In genomic region chr19:23867052-23867451, GRCm38 (mm10) we compare ENCODE assay signal across 21 mouse cellular contexts.
DNase-seq lines count a peak whose midpoint lies in the region; ATAC-seq and TF ChIP-seq lines count a peak whose summit lies in the region.
"Had no signal": no experiment of that assay in that cellular context is flagged by ENCODE, and none has a peak within 500 bp of the region (broad histone marks: within the 10 kb centered on the region; RNA-seq: fewer than 3 reads in every experiment).

No protein-coding gene starts in this region.

- H3K4me1 ChIP-seq in forebrain, embryonic 16.5 days (replicated peaks; ENCODE audit: control insufficient read depth, insufficient read depth, low read length): peaks cover 15% of the 10 kb centered on the region
- peaks cover 11% of the 10 kb centered on the region; the same call in 1 of the 2 replicates for H3K4me1 ChIP-seq in forebrain, embryonic 13.5 days
- H3K4me1 ChIP-seq in midbrain, postnatal 0 days (ENCODE audit: insufficient read depth, low read length): peaks cover 6% of the 10 kb centered on the region; the same call in 1 of the 2 replicates
- H3K4me1 ChIP-seq in midbrain, embryonic 10.5 days: peaks cover 20% of the 10 kb centered on the region
- H3K4me1 ChIP-seq: liver, embryonic 15.5 days; neural tube, embryonic 12.5 days had no signal

- H3K27ac ChIP-seq in forebrain, embryonic 16.5 days (ENCODE audit: low read length): peak overlapping the region; percentile 14; the same call in 1 of the 2 replicates
- H3K27ac ChIP-seq in forebrain, embryonic 13.5 days: no peak overlapping the region
- H3K27ac ChIP-seq in midbrain, postnatal 0 days (ENCODE audit: low read depth, low read length): no peak overlapping the region
- H3K27ac ChIP-seq in midbrain, embryonic 10.5 days (replicated peaks): no peak overlapping the region
- H3K27ac ChIP-seq: embryonic facial prominence, embryonic 10.5 days; hindbrain, embryonic 13.5 days; kidney, postnatal 0 days; layer of hippocampus, adult 2 months; liver, embryonic 15.5 days; neural tube, embryonic 12.5 days had no signal

- WGBS in forebrain, embryonic 16.5 days: 80% methylated on average over 11 of the region's 11 CpGs
- 86% methylated on average over 11 of the region's 11 CpGs for WGBS in forebrain, embryonic 13.5 days
- 81% methylated on average over 11 of the region's 11 CpGs for WGBS in midbrain, postnatal 0 days
- WGBS in midbrain, embryonic 10.5 days: 86% methylated on average over 11 of the region's 11 CpGs

- peak; percentile 67 for DNase-seq in midbrain, postnatal 0 days (ENCODE audit: low spot score)
- DNase-seq in midbrain, embryonic 10.5 days (ENCODE audit: low spot score): no peak
- DNase-seq in cerebellum, adult 18-20 months: peak; percentile 86 to 90
- DNase-seq in cerebellum, postnatal 36 days: peak; percentile 87 to 88
- DNase-seq in gastrocnemius, postnatal 36 days: no peak
- no peak for DNase-seq in embryo, embryonic 11 days
- DNase-seq: adrenal gland, postnatal 36 days; gastrocnemius, postnatal 25 days; heart, postnatal 10 days; kidney, adult 11 months had no signal

- no peaks in the 10 kb centered on the region for H3K27me3 ChIP-seq in forebrain, embryonic 16.5 days (replicated peaks; ENCODE audit: control insufficient read depth, insufficient read depth, low read length)
- H3K27me3 ChIP-seq in forebrain, embryonic 13.5 days: no peaks in the 10 kb centered on the region
- no peaks in the 10 kb centered on the region for H3K27me3 ChIP-seq in midbrain, postnatal 0 days (ENCODE audit: insufficient read depth, low read length)
- peaks cover 20% of the 10 kb centered on the region; the same call in 1 of the 2 replicates for H3K27me3 ChIP-seq in midbrain, embryonic 10.5 days (ENCODE audit: low read depth, poor library complexity, severe bottlenecking)
- H3K27me3 ChIP-seq: CH12.LX; hindbrain, embryonic 13.5 days; liver, embryonic 15.5 days; neural tube, embryonic 12.5 days had no signal

- H3K4me3 ChIP-seq in forebrain, embryonic 16.5 days (replicated peaks; ENCODE audit: low read length): no peak overlapping the region
- no peak overlapping the region for H3K4me3 ChIP-seq in forebrain, embryonic 13.5 days
- no peak overlapping the region for H3K4me3 ChIP-seq in midbrain, postnatal 0 days (ENCODE audit: low read depth, low read length)
- no peak overlapping the region for H3K4me3 ChIP-seq in midbrain, embryonic 10.5 days
- H3K4me3 ChIP-seq: embryonic facial prominence, embryonic 10.5 days; hindbrain, embryonic 13.5 days; layer of hippocampus, adult 2 months; liver, embryonic 15.5 days; megakaryocyte, embryonic 14.5 days; neural tube, embryonic 12.5 days had no signal

- H3K9me3 ChIP-seq in forebrain, embryonic 16.5 days (ENCODE audit: control insufficient read depth, low read length): no peaks in the 10 kb centered on the region
- H3K9me3 ChIP-seq in forebrain, embryonic 13.5 days (replicated peaks): no peaks in the 10 kb centered on the region
- H3K9me3 ChIP-seq in midbrain, postnatal 0 days (ENCODE audit: low read length): no peaks in the 10 kb centered on the region
- no peaks in the 10 kb centered on the region for H3K9me3 ChIP-seq in midbrain, embryonic 10.5 days (replicated peaks)
- H3K9me3 ChIP-seq: embryonic facial prominence, embryonic 10.5 days; hindbrain, embryonic 13.5 days; liver, embryonic 15.5 days; megakaryocyte, embryonic 14.5 days; neural tube, embryonic 12.5 days had no signal

- intact Hi-C loops in gastrocnemius, postnatal 36 days (cut with DNase I): no loop called here

- no peak overlapping the region for H3K4me2 ChIP-seq in forebrain, embryonic 16.5 days (ENCODE audit: low read length)
- no peak overlapping the region for H3K4me2 ChIP-seq in forebrain, embryonic 13.5 days
- H3K4me2 ChIP-seq in midbrain, postnatal 0 days (ENCODE audit: low read depth, low read length, poor library complexity, severe bottlenecking): no peak overlapping the region
- H3K4me2 ChIP-seq: hindbrain, embryonic 13.5 days; liver, embryonic 15.5 days; neural tube, embryonic 12.5 days had no signal

- H3K9ac ChIP-seq in forebrain, embryonic 16.5 days (replicated peaks; ENCODE audit: low read depth, low read length): no peak overlapping the region
- H3K9ac ChIP-seq in forebrain, embryonic 13.5 days: no peak overlapping the region
- H3K9ac ChIP-seq in midbrain, postnatal 0 days (replicated peaks; ENCODE audit: low read length, poor library complexity, severe bottlenecking): no peak overlapping the region
- H3K9ac ChIP-seq: hindbrain, embryonic 13.5 days; liver, embryonic 15.5 days; neural tube, embryonic 12.5 days had no signal

- TF ChIP-seq CTCF in midbrain, postnatal 0 days (IDR thresholded peaks at IDR 0.05): no peak

- ATAC-seq in forebrain, embryonic 16.5 days: peak; percentile 32
- no peak for ATAC-seq in forebrain, embryonic 13.5 days
- ATAC-seq in midbrain, postnatal 0 days (ENCODE audit: low FRiP score): no peak
- ATAC-seq: lung, postnatal 0 days had no signal

- H3K36me3 ChIP-seq in forebrain, embryonic 16.5 days (ENCODE audit: control insufficient read depth, insufficient read depth): no peaks in the 10 kb centered on the region
- no peaks in the 10 kb centered on the region for H3K36me3 ChIP-seq in forebrain, embryonic 13.5 days (ENCODE audit: poor library complexity, severe bottlenecking)
- no peaks in the 10 kb centered on the region for H3K36me3 ChIP-seq in midbrain, postnatal 0 days (ENCODE audit: insufficient read depth, low read length)
- H3K36me3 ChIP-seq in midbrain, embryonic 10.5 days: no peaks in the 10 kb centered on the region
- H3K36me3 ChIP-seq: embryonic facial prominence, embryonic 10.5 days; hindbrain, embryonic 13.5 days; liver, embryonic 15.5 days; neural tube, embryonic 12.5 days had no signal

Comparison
In these comparisons a context has a peak if more than half of its experiments do, and no peak if none do; other contexts are left out.
1. DNase-seq: peak in midbrain, postnatal 0 days (single experiment), cerebellum, adult 18-20 months (2 of 2) and cerebellum, postnatal 36 days (2 of 2); none in midbrain, embryonic 10.5 days (single experiment), gastrocnemius, postnatal 36 days (0 of 2) and embryo, embryonic 11 days (single experiment).